Mouse (Mus musculus): Measurements from ENCODE around the gene Ugt1a1. TPM values are rescaled to one million over a fixed set of nuclear protein-coding genes. Genes with fewer than 3 reads are reported as not detected.

Gene Ugt1a1
- polyA plus RNA-seq, 1 experiment from 2014 or later: not detected

DNA sequence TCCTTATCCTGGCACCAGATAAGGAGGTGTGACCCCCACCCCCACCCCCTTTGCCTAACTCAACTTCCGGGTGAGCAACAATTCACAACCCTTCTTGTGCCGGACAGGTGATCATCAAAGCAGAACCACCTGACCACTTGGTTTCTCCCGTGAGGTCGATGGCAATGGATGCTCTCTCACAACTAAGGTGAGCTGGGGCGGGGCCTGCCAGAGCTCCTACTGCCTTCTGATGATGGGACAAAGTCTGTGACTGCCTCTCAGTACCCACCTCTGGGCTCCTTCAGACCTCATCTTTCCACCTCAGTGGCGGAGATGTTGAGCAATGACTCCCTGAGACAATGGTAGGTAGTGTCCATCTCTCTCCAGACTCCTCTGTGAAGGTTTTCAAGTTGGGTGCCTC lies 34.1 kb downstream of the Ugt1a1 start:
- Histone ChIP-seq H3K4me1 (replicated peaks) (no peaks in the 10 kb centered on the region), H3K4me3 (no peak overlapping the region), H3K27me3 (ENCODE audit: insufficient read depth, poor library complexity, severe bottlenecking) (no peaks in the 10 kb centered on the region), H3K36me3 (no peaks in the 10 kb centered on the region), H3K27ac (no peak overlapping the region), H3K9me3 (peaks cover 99% of the 10 kb centered on the region)
- DNase-seq (ENCODE audit: low spot score): no peak
- 79% methylated on average over 6 of the region's 6 CpGs for WGBS

DNA sequence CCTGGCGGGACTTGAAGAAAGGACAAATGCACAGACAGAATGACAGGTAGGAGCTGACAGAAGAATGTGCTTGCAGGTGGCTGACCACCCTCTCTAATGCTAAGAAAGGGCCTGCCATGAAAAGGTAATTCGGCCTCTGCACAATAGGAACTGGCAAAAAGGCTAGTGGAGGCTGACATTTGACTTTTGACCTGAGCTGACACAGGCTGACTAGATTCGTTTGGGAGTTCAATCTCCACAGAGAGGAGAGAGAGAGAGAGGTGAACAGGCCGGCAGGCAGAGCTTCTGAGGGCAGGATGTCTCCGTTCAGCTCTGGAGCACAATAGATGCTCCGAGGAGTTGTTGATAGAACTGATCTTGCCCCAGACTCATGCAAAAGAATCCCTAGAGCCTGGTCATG lies 34.6 kb downstream of the Ugt1a1 start:
- H3K36me3 ChIP-seq: no peaks in the 10 kb centered on the region
- H3K27me3 ChIP-seq (ENCODE audit: insufficient read depth, poor library complexity, severe bottlenecking): no peaks in the 10 kb centered on the region
- WGBS: 44% methylated on average over 6 of the region's 6 CpGs
- H3K9me3 ChIP-seq: peaks cover 99% of the 10 kb centered on the region
- H3K27ac ChIP-seq: no peak overlapping the region
- no peak overlapping the region for H3K4me3 ChIP-seq
- no peak for DNase-seq (ENCODE audit: low spot score)
- no peaks in the 10 kb centered on the region for H3K4me1 ChIP-seq (replicated peaks)

DNA sequence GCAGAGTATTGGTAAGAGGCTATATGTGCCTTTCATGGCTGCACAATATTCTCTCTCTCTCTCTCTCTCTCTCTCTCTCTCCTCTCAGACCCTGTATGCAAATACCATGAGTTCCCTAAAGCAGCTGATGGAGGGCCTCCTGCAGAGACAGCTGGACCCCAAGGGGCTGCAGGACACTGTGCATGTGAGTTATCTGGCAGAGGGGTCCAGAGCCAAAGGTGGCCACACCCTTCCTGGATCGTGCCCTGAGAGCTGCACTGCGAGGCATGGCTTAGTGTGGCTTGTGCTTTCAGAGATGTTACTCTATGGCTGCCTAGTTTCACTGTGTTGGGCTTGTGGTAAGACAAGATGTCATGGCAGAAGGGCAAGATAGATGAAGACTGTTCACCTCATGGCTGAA lies 35.9 kb downstream of the Ugt1a1 start:
- Histone ChIP-seq H3K4me1 (replicated peaks) (no peaks in the 10 kb centered on the region), H3K4me3 (no peak overlapping the region), H3K27ac (no peak overlapping the region), H3K9me3 (peaks cover 97% of the 10 kb centered on the region), H3K36me3 (no peaks in the 10 kb centered on the region), H3K27me3 (ENCODE audit: insufficient read depth, poor library complexity, severe bottlenecking) (no peaks in the 10 kb centered on the region)
- no peak for DNase-seq (ENCODE audit: low spot score)
- WGBS: 54% methylated on average over 2 of the region's 2 CpGs

DNA sequence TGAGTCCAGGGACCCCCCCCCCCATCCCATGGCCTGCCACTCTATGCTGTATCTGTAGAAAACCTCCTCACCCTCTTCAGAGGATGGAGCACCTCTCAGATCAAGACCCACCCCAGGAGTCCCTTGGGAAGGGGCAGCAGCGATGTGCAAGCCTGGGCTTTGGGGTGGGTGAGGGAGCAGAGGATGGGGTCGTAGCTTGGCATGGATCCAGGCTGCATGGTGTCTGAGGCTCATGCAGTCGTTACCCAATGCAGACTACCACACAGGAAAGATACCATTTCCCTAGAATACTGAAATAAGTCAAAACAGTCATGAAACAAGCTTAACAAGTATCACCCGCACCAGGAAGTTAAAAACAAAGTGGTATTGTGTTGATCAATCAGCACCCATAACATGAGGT lies 36.9 kb downstream of the Ugt1a1 start:
- H3K27ac ChIP-seq: no peak overlapping the region
- H3K9me3 ChIP-seq: peaks cover 98% of the 10 kb centered on the region
- no peaks in the 10 kb centered on the region for H3K36me3 ChIP-seq
- no peak overlapping the region for H3K4me3 ChIP-seq
- H3K4me1 ChIP-seq (replicated peaks): no peaks in the 10 kb centered on the region
- no peak for DNase-seq (ENCODE audit: low spot score)
- WGBS: 71% methylated on average over 4 of the region's 4 CpGs
- no peaks in the 10 kb centered on the region for H3K27me3 ChIP-seq (ENCODE audit: insufficient read depth, poor library complexity, severe bottlenecking)

DNA sequence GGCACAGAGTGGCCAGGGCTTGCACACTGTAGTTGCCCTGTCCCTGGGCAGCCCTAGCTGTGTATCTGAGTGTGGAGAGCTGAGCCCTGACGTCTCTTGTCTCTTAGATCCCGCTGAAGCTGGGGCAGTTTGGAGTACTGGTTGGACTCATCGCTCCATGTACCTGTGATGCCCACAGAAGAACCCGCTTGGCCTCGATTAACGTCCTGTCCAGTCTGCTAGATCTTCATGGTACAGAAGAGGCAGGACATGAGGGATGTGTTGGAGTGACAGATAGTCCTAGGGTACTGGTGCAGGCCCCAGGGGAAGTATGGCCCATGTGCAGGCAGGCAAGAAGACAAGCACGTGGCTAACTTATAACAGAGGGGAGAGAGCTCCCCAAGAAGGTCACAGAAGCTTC lies 37.8 kb downstream of the Ugt1a1 start:
- H3K27ac ChIP-seq: no peak overlapping the region
- H3K9me3 ChIP-seq: peaks cover 98% of the 10 kb centered on the region
- H3K27me3 ChIP-seq (ENCODE audit: insufficient read depth, poor library complexity, severe bottlenecking): no peaks in the 10 kb centered on the region
- H3K4me1 ChIP-seq (replicated peaks): no peaks in the 10 kb centered on the region
- DNase-seq (ENCODE audit: low spot score): no peak
- H3K4me3 ChIP-seq: no peak overlapping the region
- H3K36me3 ChIP-seq: no peaks in the 10 kb centered on the region
- WGBS: 76% methylated on average over 7 of the region's 7 CpGs

DNA sequence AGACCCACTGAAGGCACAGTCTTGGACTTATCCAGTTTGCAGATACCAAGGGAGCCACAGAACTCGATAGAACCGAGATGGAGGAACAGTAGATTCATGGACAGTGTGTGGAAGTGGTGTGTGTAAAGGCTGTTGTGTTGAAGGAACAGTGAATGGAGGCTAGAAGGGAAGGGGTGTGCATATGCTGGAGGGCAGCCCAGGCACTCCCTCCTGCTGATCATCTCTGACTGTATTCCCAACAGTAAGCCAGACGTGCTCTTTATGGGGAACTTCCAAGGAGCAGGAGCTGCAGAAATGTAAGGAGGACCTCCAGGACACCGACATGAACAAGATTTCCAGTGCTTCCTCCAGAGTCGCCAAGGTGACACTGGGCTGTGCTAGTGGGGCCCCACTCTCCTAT lies 38.3 kb downstream of the Ugt1a1 start:
- WGBS: 83% methylated on average over 5 of the region's 5 CpGs
- no peak for DNase-seq (ENCODE audit: low spot score)
- Histone ChIP-seq H3K27ac (no peak overlapping the region), H3K4me1 (replicated peaks) (no peaks in the 10 kb centered on the region), H3K4me3 (no peak overlapping the region), H3K27me3 (ENCODE audit: insufficient read depth, poor library complexity, severe bottlenecking) (no peaks in the 10 kb centered on the region), H3K9me3 (peaks cover 98% of the 10 kb centered on the region), H3K36me3 (no peaks in the 10 kb centered on the region)

DNA sequence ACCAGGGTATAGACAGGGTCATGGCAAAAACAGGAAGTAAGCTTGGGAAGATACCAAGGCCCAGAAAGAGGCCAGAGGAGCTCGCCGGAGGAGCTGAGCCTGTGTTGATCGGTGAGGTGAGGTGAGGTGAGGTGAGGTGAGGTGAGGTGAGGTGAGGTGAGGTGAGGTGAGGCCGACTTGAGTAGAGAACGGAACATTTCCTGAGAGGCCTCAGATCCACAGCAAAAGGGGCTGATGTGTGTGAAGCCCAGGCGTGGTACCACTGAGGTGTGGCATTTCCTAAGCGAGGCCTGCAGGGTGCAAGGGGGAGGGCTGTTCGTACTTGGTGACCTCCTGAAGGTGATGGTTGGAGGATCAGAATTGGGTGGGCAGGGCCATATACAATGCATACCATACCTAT lies 41.3 kb downstream of the Ugt1a1 start:
- Histone ChIP-seq H3K9me3 (peaks cover 98% of the 10 kb centered on the region), H3K4me1 (replicated peaks) (no peaks in the 10 kb centered on the region), H3K27me3 (ENCODE audit: insufficient read depth, poor library complexity, severe bottlenecking) (no peaks in the 10 kb centered on the region), H3K27ac (no peak overlapping the region), H3K36me3 (no peaks in the 10 kb centered on the region), H3K4me3 (no peak overlapping the region)
- 74% methylated on average over 8 of the region's 8 CpGs for WGBS
- DNase-seq (ENCODE audit: low spot score): no peak

DNA sequence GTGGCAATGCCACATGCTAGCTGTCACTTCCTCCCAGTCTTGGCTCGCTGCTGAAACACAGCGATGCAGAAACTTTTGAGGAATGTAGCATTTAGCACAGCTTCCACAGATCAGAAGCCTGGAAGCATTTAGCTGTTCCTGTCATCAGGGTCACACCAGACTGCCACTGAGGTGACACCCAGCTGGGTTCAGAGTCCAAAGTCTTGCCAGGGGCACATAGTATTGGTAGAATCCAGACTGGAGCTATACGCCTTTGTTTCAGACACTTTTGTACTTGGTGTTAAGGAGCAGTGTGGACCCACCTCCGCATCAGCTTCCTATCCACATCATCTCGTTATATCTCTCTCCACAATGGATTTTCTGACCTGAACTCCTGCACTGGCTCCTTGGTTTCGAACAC lies 41.8 kb downstream of the Ugt1a1 start:
- Histone ChIP-seq H3K4me3 (no peak overlapping the region), H3K4me1 (replicated peaks) (no peaks in the 10 kb centered on the region), H3K9me3 (peaks cover 98% of the 10 kb centered on the region), H3K36me3 (no peaks in the 10 kb centered on the region), H3K27me3 (ENCODE audit: insufficient read depth, poor library complexity, severe bottlenecking) (no peaks in the 10 kb centered on the region), H3K27ac (no peak overlapping the region)
- 73% methylated on average over 6 of the region's 6 CpGs for WGBS
- no peak for DNase-seq (ENCODE audit: low spot score)

DNA sequence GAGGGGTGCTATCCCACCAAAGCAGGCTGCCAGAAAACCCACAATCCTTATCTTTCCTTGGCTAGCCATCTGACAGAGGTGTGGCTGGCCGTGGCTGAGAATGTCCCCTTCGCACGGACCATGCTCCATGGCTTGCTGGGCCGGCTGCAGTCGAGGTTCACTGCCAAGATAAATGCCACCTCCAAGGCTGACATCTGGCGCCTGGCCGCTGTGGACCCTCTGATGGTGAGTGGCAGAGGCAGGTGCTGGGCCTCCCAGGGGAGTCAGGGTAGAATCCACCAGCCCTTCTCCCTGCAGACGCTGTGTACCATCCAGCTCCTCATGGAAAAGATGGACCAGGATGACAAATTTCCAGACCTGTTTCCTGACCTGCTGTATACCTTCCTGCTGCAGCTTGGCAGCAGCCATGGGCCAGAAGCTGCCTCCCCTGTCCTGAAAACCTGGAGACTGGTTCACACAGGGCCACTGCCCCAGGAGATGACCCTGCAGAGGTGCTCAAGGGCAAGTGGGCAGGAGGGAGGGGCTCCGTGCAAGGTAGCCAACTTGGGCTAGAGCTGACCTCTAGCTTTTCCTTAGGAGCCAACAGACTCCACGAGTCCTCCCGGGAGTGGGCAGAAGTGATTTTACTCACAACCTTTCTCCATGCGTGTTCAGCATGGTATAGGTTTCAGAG lies 43.2 kb downstream of the Ugt1a1 start:
- H3K27me3 ChIP-seq (ENCODE audit: insufficient read depth, poor library complexity, severe bottlenecking): no peaks in the 10 kb centered on the region
- no peaks in the 10 kb centered on the region for H3K4me1 ChIP-seq (replicated peaks)
- DNase-seq (ENCODE audit: low spot score): no peak
- no peak overlapping the region for H3K4me3 ChIP-seq
- H3K9me3 ChIP-seq: peaks cover 98% of the 10 kb centered on the region
- H3K27ac ChIP-seq: no peak overlapping the region
- H3K36me3 ChIP-seq: peaks cover 8% of the 10 kb centered on the region
- WGBS: 88% methylated on average over 12 of the region's 12 CpGs

DNA sequence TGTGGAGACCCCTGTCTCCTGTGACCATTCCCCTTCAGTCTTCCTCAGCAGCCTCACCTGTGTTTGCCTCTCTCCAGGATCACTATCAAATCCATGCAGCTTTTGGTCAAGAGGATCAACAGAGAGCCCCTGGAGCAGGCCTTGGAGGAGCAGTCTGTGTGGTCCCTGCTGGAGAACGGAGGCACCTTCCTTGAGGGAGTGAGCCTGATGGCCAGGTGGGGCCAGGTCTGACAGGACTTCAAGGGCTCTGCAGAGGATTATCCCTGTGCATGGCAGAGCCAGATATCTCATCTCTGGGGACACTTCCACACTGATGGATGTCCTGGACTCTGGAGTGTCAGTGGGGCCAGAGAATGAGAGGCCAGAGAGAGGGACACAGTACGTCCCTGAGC lies 43.7 kb downstream of the Ugt1a1 start:
- Histone ChIP-seq H3K4me3 (no peak overlapping the region), H3K9me3 (peaks cover 98% of the 10 kb centered on the region), H3K4me1 (replicated peaks) (no peaks in the 10 kb centered on the region), H3K36me3 (peaks cover 14% of the 10 kb centered on the region), H3K27me3 (ENCODE audit: insufficient read depth, poor library complexity, severe bottlenecking) (no peaks in the 10 kb centered on the region), H3K27ac (no peak overlapping the region)
- 57% methylated on average over 2 of the region's 2 CpGs for WGBS
- DNase-seq (ENCODE audit: low spot score): no peak

DNA sequence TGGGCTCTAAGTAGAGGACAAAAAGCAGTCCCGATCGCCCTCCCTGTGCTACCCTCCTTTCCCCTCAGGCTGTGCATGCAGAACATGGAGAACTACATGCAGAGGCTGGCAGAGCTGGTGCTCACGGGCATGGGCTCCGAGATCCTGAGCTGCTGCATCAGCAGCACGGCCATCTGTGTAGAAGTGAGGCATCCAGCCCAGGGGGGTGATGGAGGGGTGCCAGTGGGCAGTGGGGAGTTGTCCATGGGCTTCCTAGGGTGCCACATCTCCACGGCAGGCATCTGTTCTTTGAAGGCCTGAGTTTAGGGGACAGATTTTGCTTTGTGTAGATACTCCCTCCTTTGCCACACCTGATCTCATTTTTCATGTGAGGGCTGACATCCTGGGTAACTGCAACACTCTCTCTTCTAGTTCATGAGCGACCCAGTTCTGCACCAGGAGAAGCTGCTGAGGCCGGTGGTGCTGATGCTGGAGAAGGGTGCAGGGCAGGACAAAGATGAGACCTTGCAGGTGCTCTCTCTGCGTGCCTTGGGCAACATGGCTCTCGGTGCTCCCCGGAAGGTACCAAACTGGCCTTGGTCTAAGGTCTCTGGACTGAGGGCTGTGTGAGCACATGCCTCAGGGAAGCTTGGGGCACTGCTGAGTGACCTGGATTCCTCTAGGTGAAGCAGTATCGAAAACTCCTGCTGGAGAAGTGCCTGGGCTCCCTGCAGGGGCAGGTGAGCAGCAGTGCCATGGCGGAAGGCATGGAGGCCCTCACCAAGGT lies 44.4 kb downstream of the Ugt1a1 start:
- no peak overlapping the region for H3K27ac ChIP-seq
- no peaks in the 10 kb centered on the region for H3K4me1 ChIP-seq (replicated peaks)
- peaks cover 21% of the 10 kb centered on the region for H3K36me3 ChIP-seq
- peaks cover 98% of the 10 kb centered on the region for H3K9me3 ChIP-seq
- H3K27me3 ChIP-seq (ENCODE audit: insufficient read depth, poor library complexity, severe bottlenecking): no peaks in the 10 kb centered on the region
- no peak overlapping the region for H3K4me3 ChIP-seq
- DNase-seq (ENCODE audit: low spot score): no peak
- 83% methylated on average over 13 of the region's 13 CpGs for WGBS

DNA sequence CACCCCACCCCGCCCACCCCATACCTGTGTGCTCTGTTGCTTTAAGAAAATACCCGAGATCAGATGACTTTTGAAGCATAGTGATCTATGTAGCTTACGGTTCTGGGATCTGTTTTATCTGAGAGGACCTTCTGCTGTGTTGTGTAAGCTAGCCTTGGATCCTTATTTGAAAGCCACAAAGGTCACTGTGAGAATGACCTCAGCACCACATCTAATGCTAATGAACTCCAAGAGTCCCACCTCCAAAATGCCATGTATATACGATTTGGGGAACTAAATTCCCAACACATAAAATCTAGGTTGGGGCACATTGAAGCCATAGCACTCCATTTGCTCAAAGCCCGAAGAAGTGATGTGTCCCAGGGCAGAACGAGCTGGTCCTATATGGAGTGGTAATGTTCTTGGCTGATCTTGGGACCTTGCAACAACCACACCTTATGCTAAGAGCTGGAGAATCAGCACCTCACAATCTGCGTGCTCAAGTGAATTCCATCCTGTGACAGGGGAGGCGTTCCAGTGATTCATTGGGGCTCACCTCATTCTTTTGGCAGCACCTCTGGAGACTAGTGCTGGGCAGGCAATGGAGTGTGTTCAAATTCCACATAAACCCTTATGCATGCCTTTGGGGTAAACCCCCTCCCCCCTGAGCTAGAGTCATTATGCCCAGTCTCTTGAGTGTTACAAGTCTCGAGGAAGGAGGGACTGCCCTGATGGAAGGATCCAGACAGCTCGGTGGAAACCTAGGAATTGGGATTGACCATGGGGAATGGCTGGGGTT lies 45.3 kb downstream of the Ugt1a1 start:
- DNase-seq (ENCODE audit: low spot score): no peak
- no peak overlapping the region for H3K4me3 ChIP-seq
- 82% methylated on average over 10 of the region's 10 CpGs for WGBS
- H3K9me3 ChIP-seq: peaks cover 99% of the 10 kb centered on the region
- H3K27me3 ChIP-seq (ENCODE audit: insufficient read depth, poor library complexity, severe bottlenecking): no peaks in the 10 kb centered on the region
- H3K4me1 ChIP-seq (replicated peaks): no peaks in the 10 kb centered on the region
- peaks cover 30% of the 10 kb centered on the region for H3K36me3 ChIP-seq
- H3K27ac ChIP-seq: no peak overlapping the region

DNA sequence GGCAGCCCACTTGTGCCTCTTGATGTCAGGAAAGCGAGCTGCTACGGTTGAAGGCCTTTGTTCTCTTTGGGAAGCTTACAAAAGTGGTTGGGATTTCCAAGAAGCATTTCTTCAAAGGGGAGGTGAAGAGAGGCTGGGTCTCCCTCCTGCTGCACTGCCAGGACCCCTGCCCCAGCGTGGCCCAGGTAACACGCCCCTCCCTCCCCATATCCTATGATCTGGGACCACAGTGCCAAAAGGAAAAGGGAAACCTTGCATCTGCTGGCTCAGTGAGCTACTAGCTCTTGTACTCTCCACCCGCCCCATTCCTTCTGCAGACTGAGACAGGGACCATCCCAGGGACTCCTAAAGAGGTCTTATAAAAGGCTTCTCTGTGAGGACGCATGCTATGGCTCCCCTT lies 45.9 kb downstream of the Ugt1a1 start:
- no peaks in the 10 kb centered on the region for H3K27me3 ChIP-seq (ENCODE audit: insufficient read depth, poor library complexity, severe bottlenecking)
- H3K9me3 ChIP-seq: peaks cover 99% of the 10 kb centered on the region
- H3K4me3 ChIP-seq: no peak overlapping the region
- no peak for DNase-seq (ENCODE audit: low spot score)
- H3K27ac ChIP-seq: no peak overlapping the region
- 80% methylated on average over 6 of the region's 6 CpGs for WGBS
- H3K36me3 ChIP-seq: peaks cover 36% of the 10 kb centered on the region
- no peaks in the 10 kb centered on the region for H3K4me1 ChIP-seq (replicated peaks)

Measured in hindbrain, embryonic 10.5 days (tissue).